Comparison of ENCODE assay signal across 22 mouse cellular contexts in the genomic region with DNA sequence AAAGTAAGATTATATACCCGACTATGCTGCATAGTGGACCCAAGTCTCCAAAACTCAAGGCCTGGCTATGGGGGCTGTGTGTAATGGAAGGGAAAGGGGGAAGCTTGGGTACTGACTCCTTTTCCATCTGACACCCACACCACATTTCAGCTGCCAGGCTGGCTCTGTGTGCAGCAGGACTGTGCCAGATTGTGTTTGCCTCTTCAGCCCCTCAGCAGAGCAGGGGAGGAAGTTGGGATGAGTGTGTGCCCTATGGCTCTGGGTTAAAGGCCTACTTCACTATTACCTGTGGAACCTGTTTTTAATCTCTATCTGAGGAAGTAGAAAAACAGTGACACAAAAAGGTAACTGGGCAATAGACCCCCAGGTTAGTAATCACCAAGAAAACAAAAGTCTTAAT. TPM values are rescaled to one million over a fixed set of nuclear protein-coding genes. Genes with fewer than 3 reads are reported as not detected.
"Had no signal": no experiment of that assay in that cellular context is flagged by ENCODE, and none has a peak within 500 bp of the region (broad histone marks: within the 10 kb centered on the region; RNA-seq: fewer than 3 reads in every experiment).

No protein-coding gene starts in this region.

- H3K27ac ChIP-seq: limb, embryonic 12.5 days; lung, embryonic 15.5 days; midbrain, embryonic 15.5 days; neural tube, embryonic 12.5 days; stomach, embryonic 15.5 days had no signal

- H3K9ac ChIP-seq: limb, embryonic 12.5 days; liver, embryonic 13.5 days; liver, postnatal 0 days; lung, embryonic 15.5 days; midbrain, embryonic 15.5 days; neural tube, embryonic 12.5 days; stomach, embryonic 15.5 days had no signal

- H3K4me2 ChIP-seq: limb, embryonic 12.5 days; liver, embryonic 13.5 days; lung, embryonic 15.5 days; midbrain, embryonic 15.5 days; neural tube, embryonic 12.5 days; stomach, embryonic 15.5 days had no signal

- ATAC-seq: hindbrain, embryonic 16.5 days; inflammation-experienced regulatory T-cells, adult 6 months; liver, postnatal 0 days; midbrain, embryonic 15.5 days had no signal

- H3K27me3 ChIP-seq: limb, embryonic 12.5 days; liver, embryonic 13.5 days; lung, embryonic 15.5 days; midbrain, embryonic 15.5 days; neural tube, embryonic 12.5 days; stomach, embryonic 15.5 days had no signal

- H3K4me1 ChIP-seq: limb, embryonic 12.5 days; lung, embryonic 15.5 days; midbrain, embryonic 15.5 days; neural tube, embryonic 12.5 days; stomach, embryonic 15.5 days had no signal

- DNase-seq: kidney, adult 2 months; kidney, postnatal 25 days; liver; liver, embryonic 13.5 days; liver, postnatal 0 days; right cerebral cortex, postnatal 4 days; thymus, postnatal 4 days had no signal

- H3K4me3 ChIP-seq: limb, embryonic 12.5 days; liver, embryonic 13.5 days; lung, embryonic 15.5 days; midbrain, embryonic 15.5 days; neural tube, embryonic 12.5 days; stomach, embryonic 15.5 days had no signal

- H3K9me3 ChIP-seq: limb, embryonic 12.5 days; liver, embryonic 13.5 days; lung, embryonic 15.5 days; midbrain, embryonic 15.5 days; neural tube, embryonic 12.5 days; stomach, embryonic 15.5 days had no signal

RNA-seq across cellular contexts. Expression of a gene that starts 9.7 kb away (rescaled TPM):
- total RNA-seq: megakaryocyte progenitor cell, adult 5-6 weeks; monocyte, adult 5-6 weeks; neutrophil, adult 5-6 weeks had no signal
- polyA plus RNA-seq: inflammation-experienced regulatory T-cells, adult 6 months; kidney, adult 2 months; kidney, embryonic 16.5 days; limb, embryonic 12.5 days; lung, embryonic 15.5 days; neural tube, embryonic 12.5 days; spleen, adult 2 months; stomach, embryonic 15.5 days had no signal

RNA-seq across cellular contexts. Expression of a gene that starts 9.9 kb away (rescaled TPM):
- total RNA-seq: layer of hippocampus, adult 8-10 months; left cerebral cortex, adult 8-10 months; left cerebral cortex, postnatal 25 days; megakaryocyte progenitor cell, adult 5-6 weeks; monocyte, adult 5-6 weeks; neutrophil, adult 5-6 weeks had no signal
- polyA plus RNA-seq: inflammation-experienced regulatory T-cells, adult 6 months; kidney, embryonic 16.5 days; limb, embryonic 12.5 days; lung, embryonic 15.5 days; midbrain, embryonic 15.5 days; neural tube, embryonic 12.5 days had no signal

RNA-seq across cellular contexts. Expression of a gene that starts 40.4 kb away (rescaled TPM):
- total RNA-seq: megakaryocyte progenitor cell, adult 5-6 weeks; monocyte, adult 5-6 weeks; neutrophil, adult 5-6 weeks had no signal
- polyA plus RNA-seq: inflammation-experienced regulatory T-cells, adult 6 months; spleen, adult 2 months had no signal
